Mouse (Mus musculus) liver, postnatal 0 days (tissue): ENCODE data around the gene Mrpl48.

Experiments used
- CTCF ChIP-seq: sonication (generic); IDR thresholded peaks from 2 replicates; pipeline ENCODE4 v1.5.1; 2016; ENCODE audit warnings: antibody characterized with exemption, low read depth
- EP300 ChIP-seq: IDR thresholded peaks from 2 replicates; pipeline ENCODE4 v1.6.1; 2016; ENCODE audit warnings: antibody characterized with exemption, low read depth, mild to moderate bottlenecking

- TF ChIP-seq CTCF, result 0 out of 2 replicates have a peak, but pooled peaks have one; percentile 13
- no peak for TF ChIP-seq EP300
Observed at GRCm38 (mm10) chr7:100506494-100506893, 101.6 kb downstream of the Mrpl48 start.
